Mouse (Mus musculus): ENCODE measurements at regions not wholly inside any gene's neighbourhood (a gene's known extent, or its start where the extent isn't known, plus 50 kb on each side); places are given as distances from the start of the nearest gene placed in this dataset.

DNA sequence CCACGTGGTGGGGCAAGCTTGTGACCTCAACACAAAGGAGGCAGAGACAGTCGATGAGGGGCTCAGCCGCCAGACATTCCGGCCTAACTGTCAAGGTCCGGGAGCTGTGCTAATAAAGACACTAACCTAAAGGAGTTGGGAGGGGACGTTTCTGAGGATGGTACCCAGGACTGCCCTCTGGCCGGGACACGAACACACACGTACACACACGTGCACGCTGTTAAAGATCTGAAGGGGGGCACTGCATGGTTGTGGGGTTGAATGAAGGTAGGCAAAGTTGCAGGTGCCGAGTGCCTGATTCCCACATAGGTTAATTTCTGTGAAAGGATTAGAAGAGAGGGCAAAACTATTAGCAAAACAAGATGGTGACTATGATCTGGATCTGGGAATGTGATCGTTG is 65.4 kb upstream of the Mitf start:
- no peak for DNase-seq

DNA sequence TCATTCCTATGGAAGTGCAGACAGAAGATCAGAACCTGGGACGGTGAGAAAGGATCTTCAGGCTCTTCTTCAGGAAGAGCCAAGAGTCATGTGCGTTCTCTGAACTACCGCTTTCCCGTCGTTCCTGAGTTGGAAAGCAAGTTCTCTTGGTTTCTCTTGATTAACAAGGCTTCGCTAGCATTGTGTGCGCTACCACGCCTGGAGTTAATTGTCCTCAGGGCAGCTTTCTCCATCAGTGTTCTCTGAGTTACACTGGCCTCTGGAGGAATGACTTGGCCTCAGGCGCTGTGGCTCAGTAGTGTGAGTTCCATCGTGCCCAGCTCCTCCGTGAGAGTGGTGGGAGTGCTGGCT is 66.0 kb upstream of the Mitf start:
- DNase-seq, result no peak

DNA sequence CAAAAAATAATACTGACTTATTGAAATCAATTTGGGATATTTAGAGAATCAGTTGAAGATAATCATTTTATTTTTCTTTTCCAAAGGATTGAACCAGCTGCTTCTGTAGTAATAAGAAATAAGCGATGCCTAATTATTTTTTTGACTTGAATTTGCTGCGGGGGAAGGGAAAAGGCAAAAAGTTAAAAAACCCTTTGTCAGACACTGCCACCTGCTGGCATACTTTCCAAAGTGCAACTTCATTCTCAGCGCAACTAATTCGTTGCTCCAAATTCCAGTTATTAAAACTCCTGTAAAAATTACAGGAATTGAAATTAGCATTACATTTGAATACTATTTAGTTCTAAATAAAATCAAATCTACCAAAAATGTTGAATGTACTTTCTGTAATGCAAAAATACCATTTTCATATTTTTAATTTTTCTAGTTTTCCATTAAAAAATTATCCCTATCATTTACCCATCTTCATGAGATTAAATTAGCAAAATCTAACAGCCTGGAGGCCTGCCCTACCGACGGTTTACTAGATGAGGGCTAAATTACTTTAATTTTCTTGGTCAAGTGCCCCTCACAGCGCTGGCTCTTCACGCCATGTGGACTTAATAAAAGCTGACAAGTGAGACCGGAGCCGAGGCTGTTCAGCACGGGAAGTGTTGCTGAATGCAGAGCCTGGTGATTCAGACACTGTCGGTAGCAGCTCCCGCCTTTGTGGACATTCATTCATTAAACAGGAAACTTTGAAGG is 66.6 kb upstream of the Mitf start:
- DNase-seq, result peak; percentile 59

DNA sequence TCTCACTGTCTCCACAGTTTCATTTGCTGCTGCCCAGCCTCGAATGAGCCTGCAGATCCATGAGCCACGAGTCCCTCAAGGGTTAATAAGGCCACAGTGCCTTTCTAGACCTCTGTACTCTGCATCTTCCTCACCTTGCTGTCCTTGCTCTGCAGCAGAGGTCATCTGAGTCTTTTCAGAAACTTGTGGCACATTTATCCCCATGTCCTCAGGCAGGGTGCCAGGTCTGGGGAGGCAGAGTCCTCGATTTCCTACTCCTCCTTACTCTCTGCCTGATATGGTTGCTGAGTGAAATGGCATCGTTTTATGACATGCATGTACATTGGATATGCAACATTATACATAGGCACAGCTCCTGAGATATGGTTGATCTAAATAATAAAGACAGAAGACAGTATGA is 68.0 kb upstream of the Mitf start:
- DNase-seq, result no peak

DNA sequence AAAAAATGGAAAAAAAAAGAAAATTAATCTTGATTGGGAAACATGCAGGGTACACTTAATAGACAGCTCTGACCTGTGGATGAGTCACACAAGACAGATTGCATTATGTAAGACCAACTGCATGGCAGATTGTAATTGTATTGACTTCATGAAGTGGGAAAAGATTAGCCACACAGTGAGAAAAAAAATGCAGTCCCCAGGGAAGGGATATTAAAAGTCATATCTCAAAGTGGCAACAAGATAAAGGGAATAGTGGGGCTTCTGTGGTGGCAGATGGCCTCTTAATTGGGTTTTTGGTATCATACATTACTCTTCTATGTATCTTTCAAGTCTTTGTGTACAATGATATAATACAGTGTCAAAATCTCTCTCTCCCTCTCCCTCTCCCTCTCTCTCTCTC is 76.0 kb upstream of the Mitf start:
- DNase-seq, result no peak

DNA sequence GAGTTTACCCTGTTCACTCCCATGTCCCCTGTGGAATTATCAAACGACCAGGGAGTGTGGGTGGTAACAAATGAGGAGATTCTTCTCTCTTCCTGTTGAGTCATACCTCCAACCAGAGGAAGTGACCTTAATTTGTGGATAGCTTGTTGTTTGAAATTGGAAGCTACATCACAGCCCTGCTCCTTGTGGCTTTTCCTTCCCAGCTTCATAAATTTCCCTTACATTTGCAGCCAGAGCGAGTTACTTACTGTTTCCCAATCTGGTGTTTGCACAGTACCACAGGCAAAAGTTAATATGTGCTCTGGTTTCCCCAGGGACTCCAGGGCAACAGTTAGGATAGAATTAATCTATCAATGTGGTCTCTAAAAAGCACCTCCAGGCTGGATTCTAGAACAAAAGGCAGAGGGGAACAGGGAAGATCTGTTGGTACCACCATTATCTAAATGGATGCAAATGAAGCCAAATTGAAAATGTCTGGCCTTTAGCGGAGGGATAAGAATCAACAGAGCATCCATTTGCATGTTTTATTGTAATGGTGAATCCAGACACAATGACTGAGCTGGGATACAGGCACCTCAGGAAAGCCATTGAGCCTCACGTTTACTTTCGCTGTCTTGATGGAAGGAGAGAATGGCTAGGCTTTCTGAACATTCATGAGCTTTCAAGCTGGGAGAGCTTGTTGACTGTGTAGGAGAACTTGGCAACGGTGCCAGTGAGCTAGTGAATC is 88.5 kb upstream of the Mitf start:
- DNase-seq, result no peak

DNA sequence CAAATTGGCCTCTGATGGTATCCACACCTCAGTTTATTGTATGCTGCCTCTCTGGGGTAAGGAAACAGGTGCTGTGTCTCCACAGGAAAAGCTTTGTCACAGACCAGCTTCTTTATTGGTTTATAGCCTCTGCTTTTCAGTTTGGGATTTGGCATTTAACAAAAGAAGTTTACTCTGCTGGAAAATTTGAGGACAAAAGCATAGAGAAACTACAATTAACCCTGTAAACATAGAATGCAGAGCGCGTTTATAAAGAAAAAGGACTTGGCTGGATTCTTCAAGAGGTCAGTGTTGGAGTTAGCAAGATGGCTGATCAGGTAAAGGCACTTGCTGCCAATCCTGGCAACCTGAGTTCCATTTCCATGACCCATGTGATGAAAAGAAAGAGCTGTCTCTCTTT is 90.1 kb upstream of the Frmd4b start:
- DNase-seq, result no peak

DNA sequence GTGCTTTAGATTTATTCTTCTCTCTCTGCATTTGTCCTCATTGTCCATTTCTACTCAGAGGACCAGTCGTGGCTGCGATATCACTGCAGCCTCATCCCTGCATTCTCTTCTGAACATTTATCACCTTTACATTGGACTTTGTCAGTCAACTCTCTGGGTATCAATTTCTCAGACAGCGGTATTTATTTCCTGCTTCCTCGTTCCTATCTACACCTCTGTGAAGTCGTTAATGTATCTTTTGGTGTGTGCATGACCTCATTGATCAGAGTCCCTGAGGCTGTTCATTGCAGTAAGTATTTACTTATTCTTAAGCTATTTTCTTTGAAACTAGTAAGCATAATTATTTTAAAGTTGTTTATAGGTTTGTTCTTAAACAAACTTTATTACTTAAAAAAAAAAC is 87.0 kb upstream of the Frmd4b start:
- DNase-seq, result no peak

DNA sequence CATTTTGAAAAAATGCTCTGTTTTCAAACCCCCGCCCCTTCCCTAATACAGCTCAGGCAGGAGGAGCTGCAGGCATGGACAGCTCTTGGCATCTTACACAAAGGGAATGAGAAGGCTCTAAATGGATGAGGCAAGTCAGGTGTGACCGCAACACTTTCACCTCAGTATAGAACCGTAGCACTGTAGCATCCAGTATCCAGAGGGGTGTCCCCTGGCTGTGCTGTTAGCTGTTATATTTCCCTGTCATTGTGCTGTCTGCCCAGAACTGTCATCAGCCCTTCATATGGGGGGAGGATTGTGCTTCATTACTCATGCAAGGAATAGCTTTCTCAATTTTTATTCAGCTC is 82.4 kb upstream of the Frmd4b start:
- no peak for DNase-seq

DNA sequence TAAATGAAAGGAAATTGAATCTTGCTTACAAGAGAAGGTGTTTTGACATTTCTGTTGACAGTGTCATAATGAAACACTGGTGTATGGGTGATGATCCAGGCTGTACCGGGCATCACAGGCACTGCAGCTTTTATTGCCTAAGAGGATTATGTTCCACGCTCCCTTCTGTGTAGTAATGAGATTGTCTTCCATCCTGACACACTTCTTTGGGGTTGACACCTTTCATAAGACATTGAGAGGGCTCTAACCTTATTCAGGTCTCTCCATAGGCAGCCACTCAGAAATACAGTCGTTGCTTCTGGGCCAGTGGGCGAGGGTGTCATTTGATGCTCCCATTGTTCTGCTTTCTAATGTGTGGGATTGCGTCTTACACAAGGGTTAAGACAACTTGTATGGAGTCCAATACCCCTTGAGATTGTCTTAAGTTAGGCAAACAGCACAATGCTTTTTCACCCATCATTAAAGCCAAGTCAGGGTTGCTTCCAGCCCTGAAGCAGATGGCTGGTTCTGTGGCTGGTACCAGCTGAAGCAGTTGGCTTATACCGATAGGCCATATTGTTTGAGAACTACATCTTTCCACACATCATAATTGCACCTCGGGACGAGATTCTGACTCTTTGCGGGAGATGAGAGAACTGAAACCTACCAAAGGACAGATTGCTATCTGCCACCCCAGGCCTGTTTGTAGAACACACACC is 81.9 kb upstream of the Frmd4b start:
- DNase-seq, result no peak

DNA sequence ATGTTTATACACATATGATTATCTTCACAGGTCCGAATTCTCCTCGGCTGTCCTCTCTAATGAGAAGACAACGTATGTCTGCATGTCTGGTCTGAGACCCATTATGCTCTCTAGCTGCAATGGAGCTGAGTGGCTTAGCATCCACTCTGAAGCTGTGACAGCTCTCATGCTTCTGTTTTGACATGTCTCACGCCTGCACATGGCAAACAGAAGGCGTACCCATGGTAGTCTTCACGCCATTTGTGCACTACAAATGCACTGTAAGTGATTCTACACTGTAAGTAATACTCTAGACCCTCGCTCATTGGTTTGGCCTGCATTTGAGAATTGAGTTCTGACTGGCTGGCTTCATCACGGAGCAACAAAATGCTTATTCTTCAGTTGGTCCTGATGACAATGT is 75.9 kb upstream of the Frmd4b start:
- no peak for DNase-seq

DNA sequence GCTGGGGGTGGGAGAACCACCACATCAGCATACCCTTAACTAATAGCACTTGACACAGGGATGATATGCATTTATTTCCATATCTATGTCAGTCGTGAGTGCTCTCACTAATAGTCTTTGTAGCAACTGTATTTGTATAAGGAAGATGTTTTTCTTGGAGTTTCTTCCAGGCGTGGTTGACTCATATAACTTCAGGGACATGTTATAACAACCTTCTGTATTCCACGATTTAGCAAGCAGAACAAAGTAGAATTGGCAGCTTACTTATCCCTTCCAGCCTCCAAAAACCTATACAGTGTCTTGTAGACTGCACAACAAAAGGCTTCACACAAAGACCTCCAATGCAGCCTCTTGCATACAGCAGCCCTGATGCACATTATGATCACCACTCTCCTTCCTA is 73.8 kb upstream of the Frmd4b start:
- DNase-seq, result no peak

DNA sequence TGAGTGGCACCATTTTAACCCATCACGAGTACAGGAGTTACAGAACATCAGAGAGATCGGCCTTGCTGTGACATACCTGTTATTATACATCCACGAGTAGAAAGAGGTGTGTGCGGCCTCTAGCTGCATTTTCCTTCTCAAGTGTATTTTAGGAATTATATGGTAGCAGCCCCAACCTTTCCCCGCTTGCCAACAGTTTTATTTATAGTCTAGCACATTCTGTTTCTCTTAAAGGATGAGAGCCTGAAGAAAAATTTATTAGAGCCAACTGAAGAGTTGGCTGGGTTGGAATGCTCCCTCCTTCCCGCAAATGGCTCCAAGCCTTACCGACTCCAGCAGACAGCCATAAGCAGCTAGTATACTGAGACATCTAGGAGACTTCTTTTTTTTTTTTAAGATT is 67.0 kb upstream of the Frmd4b start:
- no peak for DNase-seq

DNA sequence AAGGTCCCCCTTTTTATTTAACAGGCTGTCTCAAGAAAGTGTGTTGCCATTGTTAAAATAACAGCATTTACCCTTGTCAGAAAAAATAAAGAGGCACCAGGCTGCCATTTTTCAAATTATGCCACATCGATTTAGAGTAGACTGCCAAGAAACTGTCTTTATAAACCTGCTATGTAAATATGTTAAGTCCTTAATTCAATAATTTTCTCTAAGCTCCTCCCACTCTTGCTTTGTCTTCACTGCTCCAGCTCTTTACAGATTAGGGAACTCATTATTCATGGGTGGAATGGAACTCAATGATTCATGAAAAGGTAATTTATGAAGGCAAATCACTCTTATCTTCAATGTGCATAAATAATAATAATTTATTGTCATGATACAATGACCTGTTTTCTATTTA is 64.9 kb upstream of the Frmd4b start:
- DNase-seq, result no peak

DNA sequence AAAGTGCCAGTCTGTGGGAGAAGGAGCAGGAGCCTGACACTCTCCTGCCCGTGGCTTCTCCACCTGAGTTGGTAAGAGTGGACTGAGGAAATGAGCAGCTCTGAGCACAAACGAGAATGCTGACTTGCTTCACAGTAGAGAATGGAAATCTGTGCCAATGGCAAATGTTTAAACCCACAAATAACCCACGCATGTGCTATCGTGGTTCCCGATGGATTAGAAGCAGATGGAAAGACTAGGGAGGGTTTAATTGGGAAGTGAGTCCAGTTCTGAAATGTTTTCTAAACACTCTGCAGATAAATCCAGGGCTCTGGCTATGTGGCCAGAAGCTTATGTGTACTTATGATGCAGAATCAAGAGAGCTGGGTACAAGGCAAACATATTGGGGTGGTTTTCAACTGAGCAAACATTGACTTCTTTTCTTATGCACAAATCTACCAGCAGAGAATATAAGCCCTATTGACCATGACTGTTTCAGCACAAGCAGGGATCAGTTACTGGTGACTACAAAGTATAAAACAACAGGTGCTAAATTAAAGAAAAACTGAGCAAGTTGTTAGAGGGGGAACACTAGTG is 57.9 kb upstream of the Frmd4b start:
- no peak for DNase-seq

DNA sequence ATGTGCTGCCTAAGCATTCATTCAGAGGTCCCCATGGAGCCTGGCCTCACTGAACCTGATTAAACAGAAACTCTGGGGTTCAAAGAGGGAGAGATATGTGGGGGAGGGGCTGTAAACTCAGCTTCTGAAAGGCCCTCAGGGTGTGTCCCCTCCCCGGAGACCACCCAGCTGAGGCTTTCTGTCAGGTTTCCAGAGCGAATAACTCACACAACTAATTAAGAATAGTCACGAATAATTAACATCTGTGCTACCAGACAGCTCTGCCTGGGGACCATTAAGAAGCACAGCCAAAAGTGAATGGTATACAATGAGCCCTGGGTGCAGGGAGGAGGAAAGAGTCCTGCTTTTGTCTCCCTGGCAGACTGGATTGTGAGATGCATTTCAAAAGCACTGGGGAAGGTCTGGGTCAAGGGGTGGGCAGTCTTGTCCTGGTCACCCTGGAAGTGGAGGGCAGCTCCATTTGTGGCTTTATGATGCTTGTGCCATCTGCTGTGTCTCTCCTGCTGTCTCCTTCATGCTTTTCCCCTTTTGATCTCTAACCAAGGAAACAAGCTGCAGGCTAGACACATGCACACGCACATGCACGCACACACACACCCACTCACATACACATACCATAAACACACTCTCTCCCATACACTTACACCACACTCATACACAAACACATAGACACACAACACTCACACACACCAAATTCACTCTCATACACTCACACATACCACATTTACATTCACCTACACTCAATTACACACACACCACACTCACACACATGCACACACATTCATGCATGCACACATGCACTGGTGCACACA is 49.7 kb upstream of the Frmd4b start:
- DNase-seq, result no peak

Measured in gastrocnemius, postnatal 10 days (tissue).